Mouse (Mus musculus) cerebellum, adult 2 months (tissue): ENCODE data around the gene Tle3. TPM values are rescaled to one million over a fixed set of nuclear protein-coding genes. Genes with fewer than 3 reads are reported as not detected.

Experiments
- DNase-seq, 2 experiments: peaks; one replicate each; pipeline ENCODE4 v3.0.0; 2021
- H3K27ac ChIP-seq: fragments of 200-500 bp; 2 replicates; pipeline ENCODE4 v1.5.1; 2012; ENCODE audit warnings: low read length, control low read depth, inconsistent platforms; ENCODE audit not compliant: insufficient read depth
- H3K27me3 ChIP-seq: fragments of 200-500 bp; 2 replicates; pipeline ENCODE4 v1.6.1; 2012; ENCODE audit warnings: inconsistent platforms, mild to moderate bottlenecking, low read length, moderate library complexity; ENCODE audit not compliant: control insufficient read depth, insufficient read depth
- H3K4me1 ChIP-seq: fragments of 200-500 bp; 2 replicates; pipeline ENCODE4 v1.6.1; 2011; ENCODE audit warnings: low read length; ENCODE audit not compliant: control insufficient read depth, insufficient read depth
- H3K4me3 ChIP-seq: fragments of 200-500 bp; replicated peaks from 2 replicates; pipeline ENCODE3; 2011; ENCODE audit warnings: mild to moderate bottlenecking, low read depth, low read length, control low read depth; ENCODE audit not compliant: insufficient read depth
- CTCF ChIP-seq: fragments of 200-500 bp; IDR thresholded peaks from 2 replicates; pipeline ENCODE4 v1.5.1; 2011; ENCODE audit warnings: low read depth, mild to moderate bottlenecking, control low read depth, low read length, moderate library complexity, borderline replicate concordance; ENCODE audit not compliant: insufficient read depth
- POLR2A ChIP-seq: fragments of 200-500 bp; IDR thresholded peaks from 2 replicates; pipeline ENCODE4 v1.6.1; 2011; ENCODE audit warnings: low read length, control low read depth, borderline replicate concordance; ENCODE audit not compliant: insufficient read depth
- WGBS: fragments of 180-500 bp; shearing (Covaris S2); methylation state at CpG from one replicate; pipeline ENCODE4 v1.1.7; 2018; 5-methylcytosine and 5-hydroxymethylcytosine counted together
- polyA plus RNA-seq: library from polyadenylated mRNA; depleted of rRNA; stranded (reverse); fragments of >200 nt; gene quantifications from 2 replicates; pipeline ENCODE4 v1.2.3, GENCODE M21; 2012

Tle3 gene
- polyA plus RNA-seq, 1 experiment, result 50.6 TPM

- Histone ChIP-seq H3K4me1 (peaks cover 5% of the 10 kb centered on the region; the same call in 1 of the 2 replicates), H3K27me3 (no peaks in the 10 kb centered on the region), H3K4me3 (no peak overlapping the region), H3K27ac (no peak overlapping the region)
- TF ChIP-seq POLR2A, result no peak
- no peak for TF ChIP-seq CTCF
- WGBS, result 90% methylated on average over 6 of the region's 6 CpGs
- DNase-seq, result no peak
Measured at GRCm38 (mm10) chr9:61342297-61342696, 29.9 kb upstream of the Tle3 start.

- Histone ChIP-seq H3K27ac (no peak overlapping the region), H3K4me3 (no peak overlapping the region), H3K27me3 (no peaks in the 10 kb centered on the region), H3K4me1 (peaks cover 10% of the 10 kb centered on the region)
- 65% methylated on average over 6 of the region's 6 CpGs for WGBS
- TF ChIP-seq POLR2A, result no peak
- TF ChIP-seq CTCF, result no peak
- DNase-seq, result peak; percentile 40 to 56
Measured at GRCm38 (mm10) chr9:61344684-61345083, 27.5 kb upstream of the Tle3 start.

GRCm38 (mm10) chr9:61347011-61347410 lies 25.2 kb upstream of the Tle3 start:
- 64% methylated on average over 7 of the region's 7 CpGs for WGBS
- no peak for TF ChIP-seq POLR2A
- no peak for TF ChIP-seq CTCF
- H3K4me3 ChIP-seq, result no peak overlapping the region
- H3K4me1 ChIP-seq, result peaks cover 10% of the 10 kb centered on the region
- DNase-seq, result no peak
- no peaks in the 10 kb centered on the region for H3K27me3 ChIP-seq
- H3K27ac ChIP-seq, result no peak overlapping the region

GRCm38 (mm10) chr9:61348036-61348435 lies 24.1 kb upstream of the Tle3 start:
- H3K4me1 ChIP-seq, result peaks cover 10% of the 10 kb centered on the region
- no peak overlapping the region for H3K4me3 ChIP-seq
- TF ChIP-seq CTCF (no peak), POLR2A (no peak)
- no peak overlapping the region for H3K27ac ChIP-seq
- peak; percentile 48 to 64 for DNase-seq
- no peaks in the 10 kb centered on the region for H3K27me3 ChIP-seq
- 18% methylated on average over 9 of the region's 9 CpGs for WGBS

- WGBS, result 73% methylated on average over 6 of the region's 6 CpGs
- Histone ChIP-seq H3K4me3 (no peak overlapping the region), H3K27me3 (no peaks in the 10 kb centered on the region), H3K27ac (no peak overlapping the region), H3K4me1 (peaks cover 10% of the 10 kb centered on the region)
- TF ChIP-seq CTCF (no peak), POLR2A (no peak)
- no peak for DNase-seq
Measured at GRCm38 (mm10) chr9:61348616-61349015, 23.6 kb upstream of the Tle3 start.

GRCm38 (mm10) chr9:61349697-61350096 lies 22.5 kb upstream of the Tle3 start:
- Histone ChIP-seq H3K4me3 (no peak overlapping the region), H3K27ac (no peak overlapping the region), H3K27me3 (no peaks in the 10 kb centered on the region), H3K4me1 (peaks cover 7% of the 10 kb centered on the region)
- no peak for DNase-seq
- TF ChIP-seq POLR2A (no peak), CTCF (no peak)
- 87% methylated on average over 7 of the region's 7 CpGs for WGBS

- Histone ChIP-seq H3K4me3 (no peak overlapping the region), H3K27ac (no peak overlapping the region), H3K27me3 (no peaks in the 10 kb centered on the region), H3K4me1 (peaks cover 5% of the 10 kb centered on the region)
- TF ChIP-seq POLR2A, result no peak
- no peak for TF ChIP-seq CTCF
- no peak for DNase-seq
- 71% methylated on average over 4 of the region's 4 CpGs for WGBS
Measured at GRCm38 (mm10) chr9:61351164-61351563, 21.0 kb upstream of the Tle3 start.

- H3K4me3 ChIP-seq, result no peak overlapping the region
- 30% methylated on average over 4 of the region's 4 CpGs for WGBS
- TF ChIP-seq CTCF (no peak), POLR2A (no peak)
- no peak overlapping the region for H3K27ac ChIP-seq
- H3K27me3 ChIP-seq, result no peaks in the 10 kb centered on the region
- peaks cover 3% of the 10 kb centered on the region for H3K4me1 ChIP-seq
- peak in 1 of 2 experiments; percentile 51 for DNase-seq
Measured at GRCm38 (mm10) chr9:61358933-61359332, 13.2 kb upstream of the Tle3 start.
